Mouse (Mus musculus) adrenal gland (tissue): ENCODE data around the gene Cd5.

Experiments
- intact Hi-C: fragments of 180-260 bp; cut with DNase I; formaldehyde crosslinking; loops from one replicate; pipeline ENCODE4 v1.15.1; 2025

The Cd5 gene

GRCm38 (mm10) chr19:10703470-10703869 lies 35.3 kb downstream of the Cd5 start:
- intact Hi-C loops, result no loop called here

GRCm38 (mm10) chr19:10702125-10702524 lies 36.7 kb downstream of the Cd5 start:
- intact Hi-C loops, result no loop called here

- intact Hi-C loops, result no loop called here
Measured at GRCm38 (mm10) chr19:10701013-10701726, 37.6 kb downstream of the Cd5 start.

- intact Hi-C loops, result no loop called here
Measured at GRCm38 (mm10) chr19:10699851-10700250, 39.0 kb downstream of the Cd5 start.

- intact Hi-C loops, result no loop called here
Measured at GRCm38 (mm10) chr19:10698131-10698991, 40.4 kb downstream of the Cd5 start.

- intact Hi-C loops, result no loop called here
Measured at GRCm38 (mm10) chr19:10695801-10696200, 43.0 kb downstream of the Cd5 start.

- intact Hi-C loops, result no loop called here
Measured at GRCm38 (mm10) chr19:10693926-10694682, 44.7 kb downstream of the Cd5 start.

GRCm38 (mm10) chr19:10692361-10692760 lies 46.4 kb downstream of the Cd5 start:
- intact Hi-C loops, result no loop called here

- intact Hi-C loops, result no loop called here
Measured at GRCm38 (mm10) chr19:10691660-10692059, 47.1 kb downstream of the Cd5 start.

- intact Hi-C loops, result no loop called here
Measured at GRCm38 (mm10) chr19:10691121-10691520, 47.7 kb downstream of the Cd5 start.

- intact Hi-C loops, result no loop called here
Measured at GRCm38 (mm10) chr19:10690336-10690735, 48.5 kb downstream of the Cd5 start.

- intact Hi-C loops, result no loop called here
Measured at GRCm38 (mm10) chr19:10689470-10690166, 49.2 kb downstream of the Cd5 start.

GRCm38 (mm10) chr19:10688537-10689352 lies 50.1 kb downstream of the Cd5 start, which contains the start of gene Vps37c:
Gene Vps37c, plus strand, starts transcription at chr19:10688735.
- intact Hi-C loops, result no loop called here

GRCm38 (mm10) chr19:10685727-10686126 lies 53.1 kb downstream of the Cd5 start:
- intact Hi-C loops, result no loop called here

- intact Hi-C loops, result no loop called here
Measured at GRCm38 (mm10) chr19:10685081-10685480, 53.7 kb downstream of the Cd5 start.

GRCm38 (mm10) chr19:10681571-10681970 lies 57.2 kb downstream of the Cd5 start:
- intact Hi-C loops, result no loop called here

GRCm38 (mm10) chr19:10678772-10679067 lies 60.1 kb downstream of the Cd5 start:
- intact Hi-C loops, result loop anchor here (1.0 to 5.0 kb wide), 3 partner anchors 31 to 278 kb away; partner anchors contain the start of gene Cd6

GRCm38 (mm10) chr19:10677915-10678771 lies 60.7 kb downstream of the Cd5 start, which contains the start of gene Pga5:
Gene Pga5, minus strand, starts transcription at chr19:10678071.
- intact Hi-C loops, result loop anchor here (1.0 to 5.0 kb wide), 3 partner anchors 31 to 279 kb away; partner anchors contain the start of gene Cd6

GRCm38 (mm10) chr19:10676656-10677055 lies 62.1 kb downstream of the Cd5 start:
- intact Hi-C loops, result loop anchor here (5.0 kb wide), 1 partner anchor 156 kb away; the partner anchor contains the start of gene Cd6
